Mouse (Mus musculus): Measurements from ENCODE around the gene Klf11. TPM values are rescaled to one million over a fixed set of nuclear protein-coding genes. Genes with fewer than 3 reads are reported as not detected.

Gene Klf11
- polyA plus RNA-seq (2015; fragmentation: Nextera tagmentation; extraction: Ambion mirVana), result 20.3 and 21.1 TPM in 2 replicates

GRCm38 (mm10) chr12:24651063-24651557 lies at the start of gene Klf11:
Klf11 (plus strand) TSS chr12:24651274.
- ATAC-seq (replicated peaks; ENCODE audit: extremely low read depth, insufficient read depth, low FRiP score), result peak; percentile 94
- under 1% methylated on average over 66 of the region's 68 CpGs for WGBS
- Histone ChIP-seq H3K27ac (ENCODE audit: low read length) (peak within 1 kb of the TSS; percentile 98), H3K4me2 (ENCODE audit: low read depth, low read length) (peak within 1 kb of the TSS; percentile 82), H3K9ac (ENCODE audit: low read length) (peak within 1 kb of the TSS; percentile 99), H3K9me3 (replicated peaks; ENCODE audit: control insufficient read depth, low read length) (no peaks in the 10 kb centered on the region), H3K27me3 (ENCODE audit: control insufficient read depth, insufficient read depth, low read length) (no peaks in the 10 kb centered on the region), H3K4me1 (ENCODE audit: control insufficient read depth, insufficient read depth, low read length) (peaks cover 44% of the 10 kb centered on the region), H3K36me3 (ENCODE audit: control insufficient read depth, insufficient read depth) (peaks cover 19% of the 10 kb centered on the region), H3K4me3 (ENCODE audit: low read length) (peak within 1 kb of the TSS; percentile 98)

DNA sequence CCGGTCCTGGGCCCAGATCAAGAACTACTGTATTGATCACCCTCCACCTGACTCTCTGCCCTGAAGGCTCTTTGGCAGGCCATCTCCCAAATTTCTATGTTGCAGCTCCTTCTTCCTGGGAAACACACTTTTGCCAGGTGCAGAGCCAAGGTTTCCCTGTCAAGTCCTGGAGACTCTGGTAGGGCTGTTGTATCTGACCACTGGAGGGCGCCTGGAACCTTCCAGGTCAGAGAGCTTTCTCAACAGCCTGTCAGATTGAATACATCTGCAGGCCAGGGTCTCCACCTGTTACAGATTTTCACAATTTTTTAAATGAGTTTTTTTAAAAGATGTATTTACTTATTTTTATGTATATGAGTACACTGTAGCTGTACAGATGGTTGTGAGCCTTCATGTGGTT lies 47.8 kb upstream of the Klf11 start:
- Histone ChIP-seq H3K36me3 (ENCODE audit: control insufficient read depth, insufficient read depth) (no peaks in the 10 kb centered on the region), H3K27me3 (ENCODE audit: control insufficient read depth, insufficient read depth, low read length) (no peaks in the 10 kb centered on the region), H3K4me1 (ENCODE audit: control insufficient read depth, insufficient read depth, low read length) (no peaks in the 10 kb centered on the region), H3K9ac (ENCODE audit: low read length) (no peak overlapping the region), H3K4me3 (ENCODE audit: low read length) (no peak overlapping the region), H3K9me3 (replicated peaks; ENCODE audit: control insufficient read depth, low read length) (no peaks in the 10 kb centered on the region), H3K4me2 (ENCODE audit: low read depth, low read length) (no peak overlapping the region), H3K27ac (ENCODE audit: low read length) (no peak overlapping the region)
- no peak for ATAC-seq (replicated peaks; ENCODE audit: extremely low read depth, insufficient read depth, low FRiP score)
- WGBS, result 32% methylated on average over 2 of the region's 2 CpGs

- Histone ChIP-seq H3K27ac (ENCODE audit: low read length) (no peak overlapping the region), H3K4me3 (ENCODE audit: low read length) (no peak overlapping the region), H3K9ac (ENCODE audit: low read length) (no peak overlapping the region), H3K36me3 (ENCODE audit: control insufficient read depth, insufficient read depth) (no peaks in the 10 kb centered on the region), H3K27me3 (ENCODE audit: control insufficient read depth, insufficient read depth, low read length) (no peaks in the 10 kb centered on the region), H3K4me1 (ENCODE audit: control insufficient read depth, insufficient read depth, low read length) (no peaks in the 10 kb centered on the region), H3K9me3 (replicated peaks; ENCODE audit: control insufficient read depth, low read length) (no peaks in the 10 kb centered on the region), H3K4me2 (ENCODE audit: low read depth, low read length) (no peak overlapping the region)
- no peak for ATAC-seq (replicated peaks; ENCODE audit: extremely low read depth, insufficient read depth, low FRiP score)
- 68% methylated on average over 10 of the region's 10 CpGs for WGBS
These were observed 44.9 kb upstream of the Klf11 start for GRCm38 (mm10) chr12:24606166-24606565.

GRCm38 (mm10) chr12:24612591-24612990 lies 38.5 kb upstream of the Klf11 start:
- no peaks in the 10 kb centered on the region for H3K9me3 ChIP-seq (replicated peaks; ENCODE audit: control insufficient read depth, low read length)
- no peaks in the 10 kb centered on the region for H3K27me3 ChIP-seq (ENCODE audit: control insufficient read depth, insufficient read depth, low read length)
- no peak overlapping the region for H3K9ac ChIP-seq (ENCODE audit: low read length)
- no peak for ATAC-seq (replicated peaks; ENCODE audit: extremely low read depth, insufficient read depth, low FRiP score)
- H3K36me3 ChIP-seq (ENCODE audit: control insufficient read depth, insufficient read depth), result 0 out of 2 replicates have a peak, but pooled peaks cover 4% of the 10 kb centered on the region
- H3K27ac ChIP-seq (ENCODE audit: low read length), result no peak overlapping the region
- no peaks in the 10 kb centered on the region for H3K4me1 ChIP-seq (ENCODE audit: control insufficient read depth, insufficient read depth, low read length)
- 71% methylated on average over 6 of the region's 6 CpGs for WGBS
- H3K4me2 ChIP-seq (ENCODE audit: low read depth, low read length), result no peak overlapping the region
- no peak overlapping the region for H3K4me3 ChIP-seq (ENCODE audit: low read length)

- WGBS, result 79% methylated on average over 17 of the region's 17 CpGs
- no peak for ATAC-seq (replicated peaks; ENCODE audit: extremely low read depth, insufficient read depth, low FRiP score)
These were observed 36.5 kb upstream of the Klf11 start for GRCm38 (mm10) chr12:24614452-24615075.

DNA sequence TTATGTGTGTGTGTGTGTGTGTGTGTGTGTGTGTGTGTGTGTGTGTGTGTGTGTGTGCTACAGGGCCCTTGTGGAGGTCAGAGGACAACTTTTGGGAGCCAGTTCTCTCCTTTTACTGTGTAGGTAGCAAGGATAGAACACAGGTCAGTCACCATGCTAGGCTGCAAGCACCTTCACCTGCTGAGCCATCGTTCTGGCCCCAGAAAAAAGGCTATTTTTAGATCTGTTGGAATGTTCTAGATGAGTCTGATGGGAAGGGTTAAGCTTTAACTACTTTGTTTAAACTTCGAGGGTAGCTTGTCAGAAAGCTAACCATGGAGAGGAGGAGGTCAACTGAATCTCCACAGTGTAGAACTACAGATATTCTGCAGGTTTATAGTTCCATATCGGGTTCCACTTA lies 35.9 kb upstream of the Klf11 start:
- Histone ChIP-seq H3K27me3 (ENCODE audit: control insufficient read depth, insufficient read depth, low read length) (no peaks in the 10 kb centered on the region), H3K36me3 (ENCODE audit: control insufficient read depth, insufficient read depth) (0 out of 2 replicates have a peak, but pooled peaks cover 4% of the 10 kb centered on the region), H3K4me3 (ENCODE audit: low read length) (no peak overlapping the region), H3K9me3 (replicated peaks; ENCODE audit: control insufficient read depth, low read length) (no peaks in the 10 kb centered on the region), H3K27ac (ENCODE audit: low read length) (no peak overlapping the region), H3K4me2 (ENCODE audit: low read depth, low read length) (no peak overlapping the region), H3K4me1 (ENCODE audit: control insufficient read depth, insufficient read depth, low read length) (no peaks in the 10 kb centered on the region), H3K9ac (ENCODE audit: low read length) (no peak overlapping the region)
- 45% methylated on average over 3 of the region's 3 CpGs for WGBS
- no peak for ATAC-seq (replicated peaks; ENCODE audit: extremely low read depth, insufficient read depth, low FRiP score)

More at GRCm38 (mm10) chr12:24614452-24615075, 36.5 kb upstream of the Klf11 start:
- Histone ChIP-seq H3K27me3 (ENCODE audit: control insufficient read depth, insufficient read depth, low read length) (no peaks in the 10 kb centered on the region), H3K36me3 (ENCODE audit: control insufficient read depth, insufficient read depth) (0 out of 2 replicates have a peak, but pooled peaks cover 4% of the 10 kb centered on the region), H3K4me2 (ENCODE audit: low read depth, low read length) (no peak overlapping the region), H3K9ac (ENCODE audit: low read length) (no peak overlapping the region), H3K9me3 (replicated peaks; ENCODE audit: control insufficient read depth, low read length) (no peaks in the 10 kb centered on the region), H3K4me1 (ENCODE audit: control insufficient read depth, insufficient read depth, low read length) (no peaks in the 10 kb centered on the region), H3K27ac (ENCODE audit: low read length) (no peak overlapping the region), H3K4me3 (ENCODE audit: low read length) (no peak overlapping the region)

- 75% methylated on average over 4 of the region's 4 CpGs for WGBS
- Histone ChIP-seq H3K27ac (ENCODE audit: low read length) (no peak overlapping the region), H3K36me3 (ENCODE audit: control insufficient read depth, insufficient read depth) (no peaks in the 10 kb centered on the region), H3K9me3 (replicated peaks; ENCODE audit: control insufficient read depth, low read length) (no peaks in the 10 kb centered on the region), H3K4me1 (ENCODE audit: control insufficient read depth, insufficient read depth, low read length) (peaks cover 6% of the 10 kb centered on the region; the same call in 1 of the 2 replicates), H3K4me2 (ENCODE audit: low read depth, low read length) (no peak overlapping the region), H3K9ac (ENCODE audit: low read length) (no peak overlapping the region), H3K27me3 (ENCODE audit: control insufficient read depth, insufficient read depth, low read length) (no peaks in the 10 kb centered on the region), H3K4me3 (ENCODE audit: low read length) (no peak overlapping the region)
- ATAC-seq (replicated peaks; ENCODE audit: extremely low read depth, insufficient read depth, low FRiP score), result no peak
These were observed 31.6 kb upstream of the Klf11 start for GRCm38 (mm10) chr12:24619436-24619835.

- H3K9me3 ChIP-seq (replicated peaks; ENCODE audit: control insufficient read depth, low read length), result no peaks in the 10 kb centered on the region
- ATAC-seq (replicated peaks; ENCODE audit: extremely low read depth, insufficient read depth, low FRiP score), result no peak
- peaks cover 13% of the 10 kb centered on the region for H3K4me1 ChIP-seq (ENCODE audit: control insufficient read depth, insufficient read depth, low read length)
- 56% methylated on average over 12 of the region's 12 CpGs for WGBS
- no peaks in the 10 kb centered on the region for H3K27me3 ChIP-seq (ENCODE audit: control insufficient read depth, insufficient read depth, low read length)
- no peak overlapping the region for H3K9ac ChIP-seq (ENCODE audit: low read length)
- H3K27ac ChIP-seq (ENCODE audit: low read length), result no peak overlapping the region
- no peak overlapping the region for H3K4me3 ChIP-seq (ENCODE audit: low read length)
- no peaks in the 10 kb centered on the region for H3K36me3 ChIP-seq (ENCODE audit: control insufficient read depth, insufficient read depth)
- H3K4me2 ChIP-seq (ENCODE audit: low read depth, low read length), result no peak overlapping the region
These were observed 27.4 kb upstream of the Klf11 start for GRCm38 (mm10) chr12:24623486-24624251.

GRCm38 (mm10) chr12:24626401-24626800 lies 24.7 kb upstream of the Klf11 start:
- Histone ChIP-seq H3K27me3 (ENCODE audit: control insufficient read depth, insufficient read depth, low read length) (no peaks in the 10 kb centered on the region), H3K9ac (ENCODE audit: low read length) (no peak overlapping the region), H3K4me2 (ENCODE audit: low read depth, low read length) (no peak overlapping the region), H3K36me3 (ENCODE audit: control insufficient read depth, insufficient read depth) (no peaks in the 10 kb centered on the region), H3K4me1 (ENCODE audit: control insufficient read depth, insufficient read depth, low read length) (peaks cover 13% of the 10 kb centered on the region), H3K4me3 (ENCODE audit: low read length) (no peak overlapping the region), H3K9me3 (replicated peaks; ENCODE audit: control insufficient read depth, low read length) (no peaks in the 10 kb centered on the region), H3K27ac (ENCODE audit: low read length) (no peak overlapping the region)
- no peak for ATAC-seq (replicated peaks; ENCODE audit: extremely low read depth, insufficient read depth, low FRiP score)
- 88% methylated on average over 5 of the region's 5 CpGs for WGBS

Data from heart, embryonic 16.5 days (tissue).